Mouse (Mus musculus): ENCODE measurements around the gene Nox1.
"Not testable (repeated sequence)": the region's sequence is repeated elsewhere in the genome, so short reads cannot be mapped to it uniquely, and the experiment has no call there.

The Nox1 gene

DNA sequence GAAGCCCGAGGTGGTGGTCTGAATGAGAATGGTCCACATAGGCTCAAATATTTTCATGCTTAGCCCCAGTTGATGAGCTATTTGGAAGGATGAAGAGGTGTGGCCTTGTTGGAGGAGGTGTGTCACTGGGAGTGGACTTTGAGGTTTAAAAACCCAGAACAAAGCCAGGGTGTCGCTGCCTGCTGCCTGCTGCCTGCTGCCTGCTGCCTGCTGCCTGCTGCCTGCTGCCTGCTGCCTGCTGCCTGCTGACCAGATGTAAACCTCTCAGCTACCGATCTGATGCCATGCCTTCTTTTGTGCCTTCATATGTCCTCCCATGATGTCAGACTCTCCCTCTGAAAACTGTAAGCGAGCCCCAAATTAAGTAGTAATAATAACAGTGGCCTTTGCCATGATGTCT lies at the start of gene Nox1:
TSS of gene Nox1 (minus strand) at position 101 of the 400 bp plus-strand sequence.
- DNase-seq (ENCODE audit: extremely low spot score): no peak

DNA sequence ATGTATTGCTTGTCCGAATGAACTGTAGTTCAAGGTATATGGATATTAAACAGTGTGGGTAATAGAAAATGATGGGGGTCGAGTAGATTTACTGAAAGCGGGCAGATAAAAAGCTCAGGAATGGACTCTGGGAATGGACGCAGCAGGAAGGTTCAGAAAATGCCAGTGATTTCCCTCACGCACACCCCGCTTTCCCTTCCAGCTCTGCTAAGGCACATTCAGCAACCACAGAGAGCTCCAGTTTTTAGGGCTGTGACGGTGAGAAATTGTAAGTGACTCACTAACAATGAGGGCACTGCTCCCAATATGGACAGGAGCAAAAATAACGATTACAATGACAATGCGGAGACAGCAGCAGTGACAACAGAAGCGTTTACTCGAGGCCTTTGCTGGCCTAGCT lies 40.4 kb upstream of the Nox1 start:
- DNase-seq (ENCODE audit: extremely low spot score): no peak

GRCm38 (mm10) chrX:134261191-134261590 lies 39.4 kb upstream of the Nox1 start:
- DNase-seq (ENCODE audit: extremely low spot score): no peak

DNA sequence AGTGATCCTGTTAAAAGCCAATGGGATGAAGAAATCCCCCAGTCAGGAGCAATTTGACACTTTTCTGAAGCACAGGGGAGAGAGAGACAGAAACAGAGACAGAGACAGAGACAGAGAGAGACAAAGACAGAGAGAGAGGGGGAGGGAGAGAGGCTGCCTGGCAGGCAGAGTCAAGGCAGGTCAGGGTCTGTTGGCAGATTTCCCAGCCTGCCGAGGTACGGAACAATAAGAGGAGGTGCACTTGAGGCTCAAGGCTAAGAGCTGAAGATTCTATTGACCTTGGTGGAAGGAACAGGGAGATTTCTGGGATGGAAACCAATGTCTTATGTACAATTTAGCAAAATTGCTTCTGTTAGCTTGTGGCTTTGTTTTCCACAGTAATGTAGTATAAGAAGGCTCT lies 26.4 kb upstream of the Nox1 start:
- no peak for DNase-seq (ENCODE audit: extremely low spot score)

DNA sequence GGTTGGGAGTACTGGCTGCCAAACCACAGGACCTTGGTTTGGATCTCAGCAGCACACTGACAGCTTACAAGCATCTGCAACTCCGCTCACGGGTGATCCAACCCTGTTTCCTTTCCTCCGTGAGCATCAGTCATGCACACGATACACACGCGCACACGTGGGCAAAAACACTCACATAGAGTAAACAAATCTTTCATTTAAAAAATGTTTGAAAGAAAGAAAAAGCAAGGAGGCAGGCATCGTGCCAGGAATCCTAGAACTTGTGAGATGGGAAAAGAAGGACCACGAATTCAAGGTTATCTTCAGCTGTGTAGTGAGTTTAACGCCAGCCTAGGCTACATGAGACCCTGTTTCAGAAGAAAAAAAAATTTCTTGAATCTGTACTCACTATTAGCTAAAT lies 24.2 kb upstream of the Nox1 start:
- DNase-seq (ENCODE audit: extremely low spot score): no peak

DNA sequence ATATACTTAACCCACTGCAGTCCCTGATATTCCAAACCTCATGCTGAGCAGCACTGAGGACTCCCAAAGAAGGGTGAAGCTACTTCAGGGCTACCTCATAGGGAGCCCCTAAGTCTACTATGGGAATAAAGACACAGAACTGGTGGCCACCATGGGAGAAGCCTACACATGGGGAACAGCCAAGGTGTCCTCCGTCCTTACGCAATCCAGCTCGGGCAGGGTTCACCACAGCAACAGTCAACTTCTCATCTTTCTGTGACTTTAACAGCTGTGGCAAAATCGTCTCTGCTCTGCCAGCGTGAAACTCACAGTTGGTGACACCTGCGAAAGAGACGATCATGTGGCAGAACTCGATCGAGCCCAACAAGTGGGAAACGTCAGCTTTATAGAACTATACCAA lies 16.5 kb upstream of the Nox1 start:
- no peak for DNase-seq (ENCODE audit: extremely low spot score)

DNA sequence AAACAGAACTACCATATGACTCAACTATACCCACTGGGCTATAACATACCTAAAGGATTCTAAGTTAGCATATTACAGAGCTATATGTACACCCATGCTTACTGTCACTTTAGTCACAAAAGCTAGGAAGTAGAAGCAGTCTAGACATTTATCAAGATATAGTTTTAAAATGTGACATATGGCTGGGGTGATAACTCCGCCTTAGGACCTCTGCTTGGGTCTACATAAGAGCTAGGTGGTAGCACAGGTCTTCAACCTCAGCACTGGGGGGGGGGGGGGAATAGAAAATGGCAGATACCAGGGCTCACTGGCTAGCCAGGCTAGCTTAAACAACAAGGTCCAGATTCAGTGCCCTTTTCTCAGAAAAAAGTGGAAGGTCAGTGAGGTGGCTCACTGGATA lies 11.3 kb upstream of the Nox1 start:
- no peak for DNase-seq (ENCODE audit: extremely low spot score)

DNA sequence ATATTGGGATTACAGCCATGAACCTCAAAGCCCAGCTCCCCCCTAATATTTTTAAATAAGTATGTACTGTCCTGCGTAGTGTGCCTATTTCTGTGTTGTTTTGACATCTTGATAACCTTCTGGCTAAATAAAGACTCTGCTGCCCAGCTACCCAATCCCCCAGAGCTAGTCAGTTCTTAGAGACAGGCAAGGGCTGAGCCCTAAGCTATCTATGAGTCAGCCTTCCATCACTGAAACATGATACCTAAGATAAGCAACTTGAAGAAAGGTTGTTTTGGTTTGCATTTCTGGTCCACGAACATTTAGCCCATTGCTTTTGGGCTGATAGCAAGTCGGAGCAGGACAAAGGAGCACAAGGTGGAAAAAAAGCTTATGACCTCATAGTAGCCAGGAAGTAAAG lies 1.1 kb downstream of the Nox1 start:
- DNase-seq (ENCODE audit: extremely low spot score): no peak

GRCm38 (mm10) chrX:134218161-134218560 lies 3.6 kb downstream of the Nox1 start:
- no peak for DNase-seq (ENCODE audit: extremely low spot score)

- no peak for DNase-seq (ENCODE audit: extremely low spot score)
Measured at GRCm38 (mm10) chrX:134211151-134211642, 10.6 kb downstream of the Nox1 start.

- no peak for DNase-seq (ENCODE audit: extremely low spot score)
Measured at GRCm38 (mm10) chrX:134208491-134208890, 13.3 kb downstream of the Nox1 start.

DNA sequence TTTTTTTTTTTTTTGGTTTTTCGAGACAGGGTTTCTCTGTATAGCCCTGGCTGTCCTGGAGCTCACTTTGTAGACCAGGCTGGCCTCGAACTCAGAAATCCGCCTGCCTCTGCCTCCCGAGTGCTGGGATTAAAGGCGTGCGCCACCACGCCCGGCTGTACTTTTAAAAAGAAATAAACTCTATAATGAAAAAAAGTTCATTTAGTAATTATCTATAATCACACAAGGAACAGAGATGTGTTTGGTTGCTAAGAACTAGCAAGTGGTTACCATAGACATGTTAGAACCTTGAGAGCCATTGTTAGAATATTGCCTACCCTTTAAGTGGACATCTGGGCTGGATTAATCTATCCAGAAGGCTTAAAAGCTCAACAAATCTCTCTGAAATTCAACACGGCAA lies 34.6 kb downstream of the Nox1 start, which contains the start of gene Arl13a:
TSS of gene Arl13a (plus strand) at position 301 of the 400 bp plus-strand sequence.
- DNase-seq (ENCODE audit: extremely low spot score): not testable (repeated sequence)

GRCm38 (mm10) chrX:134174699-134175098 lies 47.1 kb downstream of the Nox1 start:
- no peak for DNase-seq (ENCODE audit: extremely low spot score)

DNA sequence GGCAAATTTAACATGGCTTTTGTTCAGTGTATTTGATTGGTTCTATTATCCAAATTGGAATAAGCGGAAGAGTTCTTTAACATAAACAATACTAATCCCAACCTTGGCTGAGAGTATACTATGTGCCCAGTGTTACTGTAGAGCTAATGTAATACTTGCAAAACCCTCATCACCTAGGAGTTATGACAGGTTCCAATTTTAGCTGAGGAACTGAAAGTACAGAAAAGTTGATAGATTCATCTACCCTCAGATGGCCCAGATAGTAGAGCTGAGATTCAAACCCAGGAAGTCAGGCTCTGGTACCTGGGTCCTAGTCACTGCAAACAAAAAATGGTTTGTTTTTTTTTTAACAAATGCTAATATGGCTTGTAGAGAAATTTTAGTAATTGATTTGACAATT lies 51.2 kb downstream of the Nox1 start:
- no peak for DNase-seq (ENCODE audit: extremely low spot score)

- DNase-seq (ENCODE audit: extremely low spot score): no peak
Measured at GRCm38 (mm10) chrX:134163484-134163883, 58.3 kb downstream of the Nox1 start.

DNA sequence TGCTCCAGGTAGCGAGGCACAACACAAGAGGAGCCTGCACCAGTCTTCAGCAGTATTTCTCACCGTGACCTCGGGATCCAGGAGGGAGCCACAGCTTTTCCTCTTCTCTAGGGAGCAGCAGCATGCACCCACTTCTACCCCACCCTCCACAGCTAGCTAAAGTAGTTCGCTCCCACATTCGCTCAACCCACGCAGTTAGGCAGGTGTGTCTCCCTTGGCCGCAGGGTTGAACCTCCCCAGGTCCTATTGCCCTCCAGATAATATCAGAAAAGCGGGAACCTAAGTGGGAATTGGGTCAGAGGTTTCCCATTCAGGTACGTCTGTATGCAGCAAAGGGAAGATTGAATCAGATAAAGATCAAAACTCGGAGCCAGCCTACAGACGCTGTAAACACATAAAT lies 58.9 kb downstream of the Nox1 start:
- DNase-seq (ENCODE audit: extremely low spot score): no peak

GRCm38 (mm10) chrX:134162043-134162720 lies 59.6 kb downstream of the Nox1 start, which contains the start of gene Xkrx:
Gene Xkrx (minus strand): TSS chrX:134162076.
- peak; percentile 3 for DNase-seq (ENCODE audit: extremely low spot score)

DNA sequence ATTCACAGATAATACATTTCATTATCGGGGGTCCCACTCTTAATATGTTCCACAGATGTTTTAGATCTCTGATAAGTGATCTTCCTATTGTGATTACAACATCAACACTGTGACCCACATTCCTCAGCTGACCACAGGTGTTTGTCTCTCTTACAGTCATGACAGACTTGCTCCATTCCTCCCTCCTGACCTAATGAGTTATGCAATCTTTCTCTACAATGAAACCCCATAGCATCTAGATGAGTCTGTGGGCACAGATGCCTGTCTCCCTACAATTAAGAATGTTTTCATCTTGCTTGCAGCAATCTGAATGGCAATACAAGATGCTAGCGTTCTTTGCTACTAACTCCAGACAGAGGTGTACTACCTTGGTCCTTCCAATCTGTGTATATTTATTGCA lies 61.3 kb downstream of the Nox1 start:
- DNase-seq (ENCODE audit: extremely low spot score): no peak

- DNase-seq (ENCODE audit: extremely low spot score): no peak
Measured at GRCm38 (mm10) chrX:134158151-134158550, 63.6 kb downstream of the Nox1 start.

DNA sequence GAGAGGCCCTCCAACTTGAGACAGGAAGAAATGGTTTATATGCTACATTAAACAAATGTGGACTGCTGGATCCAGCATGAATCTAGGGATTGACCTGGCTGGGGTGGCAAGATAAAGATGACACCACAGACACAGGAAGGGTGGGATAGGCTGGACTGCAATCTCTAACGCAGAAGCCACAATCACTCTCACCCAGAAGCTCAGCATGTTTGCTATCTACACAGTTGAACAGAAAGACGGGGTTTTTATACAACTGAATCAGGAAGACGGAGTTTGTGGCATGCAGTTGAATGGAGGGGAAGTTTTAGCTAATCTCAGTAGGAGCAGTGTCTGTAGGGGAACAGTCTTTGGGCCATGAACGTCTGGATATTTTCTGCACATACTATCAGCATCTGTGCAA lies 79.8 kb downstream of the Nox1 start:
- DNase-seq (ENCODE audit: extremely low spot score): no peak

DNA sequence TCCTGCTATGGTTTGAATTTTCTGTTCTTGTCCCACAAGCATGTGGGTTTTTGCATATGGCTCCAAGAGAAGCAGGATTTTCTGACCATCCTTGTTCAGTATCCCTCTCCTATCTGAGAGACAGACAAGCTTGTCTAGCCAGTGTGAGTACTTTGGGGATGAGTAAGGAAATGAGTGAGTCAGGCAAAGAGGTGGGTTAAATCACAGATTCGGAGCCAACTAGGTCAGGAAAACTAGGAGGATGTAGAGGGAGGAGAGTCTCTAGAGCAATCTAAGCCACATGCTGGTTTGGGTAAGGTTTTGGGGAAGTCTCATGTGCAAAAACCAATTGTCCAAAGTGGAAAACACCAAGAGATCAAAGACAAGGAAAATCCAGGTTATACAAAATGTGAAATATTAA lies 80.2 kb downstream of the Nox1 start:
- no peak for DNase-seq (ENCODE audit: extremely low spot score)

DNA sequence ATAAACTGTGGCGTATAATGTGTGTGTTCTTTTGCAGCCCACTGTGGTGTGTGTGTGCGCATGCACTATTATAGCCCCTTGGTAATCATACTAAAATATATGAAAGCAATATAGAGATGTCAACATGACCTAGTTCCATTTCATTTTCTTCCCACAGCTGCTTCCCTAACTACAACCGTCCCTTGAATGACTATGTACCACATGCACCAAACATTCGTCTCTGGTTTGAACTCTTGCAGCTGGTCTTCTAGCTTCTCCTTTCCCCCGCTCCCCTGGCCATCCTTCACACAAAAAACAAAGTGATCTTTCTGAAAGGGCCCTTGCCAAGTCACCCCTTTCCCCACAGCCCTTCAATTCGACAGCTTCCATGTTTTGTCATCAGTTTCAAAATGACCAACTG lies 81.7 kb downstream of the Nox1 start:
- DNase-seq (ENCODE audit: extremely low spot score): no peak

DNA sequence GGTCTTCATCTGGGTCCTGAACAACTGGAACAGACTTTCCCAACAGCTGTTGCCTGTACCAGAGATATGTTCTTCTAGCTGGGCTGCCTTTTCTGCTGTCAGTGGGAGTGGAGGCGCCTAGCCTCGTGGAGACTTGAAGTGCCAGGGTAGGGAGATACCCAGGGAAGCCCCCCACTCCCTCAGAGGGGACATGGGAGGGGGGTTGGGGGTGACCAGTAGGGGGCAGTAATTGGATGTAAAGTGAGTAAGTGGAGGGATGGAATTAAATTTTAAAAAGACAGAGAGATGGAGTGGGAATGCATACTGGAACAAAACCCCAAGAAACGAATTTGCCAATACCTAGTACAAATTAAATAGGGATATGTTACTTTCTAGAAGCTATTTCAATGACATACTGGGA lies 87.9 kb downstream of the Nox1 start:
- DNase-seq (ENCODE audit: extremely low spot score): peak; percentile 1

DNA sequence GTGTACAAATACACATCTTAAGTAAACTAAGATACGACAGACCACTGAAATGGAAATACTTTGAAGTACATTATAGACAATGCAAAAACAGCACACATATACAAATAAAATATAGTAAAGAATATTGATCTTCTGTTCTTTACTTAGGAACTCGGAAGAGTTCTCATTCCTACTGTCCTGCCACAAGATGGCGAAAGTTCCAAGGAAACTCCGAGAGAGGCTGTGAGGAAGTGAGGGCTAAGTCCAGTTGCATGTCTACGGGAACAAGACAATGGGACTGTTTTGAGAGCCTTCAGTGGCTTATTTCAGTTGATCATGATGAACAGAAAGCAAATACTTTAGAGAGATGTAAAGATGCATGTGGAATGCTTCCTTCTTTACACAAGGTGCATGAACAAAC lies 89.5 kb downstream of the Nox1 start:
- peak; percentile 8 for DNase-seq (ENCODE audit: extremely low spot score)

Measured in embryo, embryonic 9.5 days (tissue).